Mouse (Mus musculus) heart, postnatal 0 days (tissue): ENCODE data around the gene Wwox. TPM values are rescaled to one million over a fixed set of nuclear protein-coding genes. Genes with fewer than 3 reads are reported as not detected.
A peak's percentile ranks its signal among the peaks of the same experiment; 100 is the strongest.

ENCODE experiments used
- ATAC-seq: fragments of 200-750 bp; cut with Nextera tagmentation; 2 replicates; pipeline ENCODE4 v1.8.0; 2017; ENCODE audit warnings: low read depth, moderate number of reproducible peaks, moderate library complexity; ENCODE audit not compliant: insufficient read depth
- DNase-seq: peaks from one replicate; pipeline ENCODE4 v3.0.0-alpha.2; 2016; ENCODE audit warnings: low spot score
- H3K27ac ChIP-seq: fragments of 300-500 bp; sonication (generic); 2 replicates; pipeline ENCODE4 v1.5.1; 2014; ENCODE audit warnings: low read depth, mild to moderate bottlenecking
- H3K27me3 ChIP-seq: fragments of 300-500 bp; sonication (generic); 2 replicates; pipeline ENCODE4 v1.6.1; 2014; ENCODE audit warnings: low read length, mixed read lengths; ENCODE audit not compliant: control insufficient read depth, insufficient read depth
- H3K36me3 ChIP-seq: fragments of 300-500 bp; sonication (generic); replicated peaks from 2 replicates; pipeline ENCODE4 v1.6.1; 2014; ENCODE audit warnings: low read length, mixed read lengths; ENCODE audit not compliant: control insufficient read depth, insufficient read depth
- H3K4me1 ChIP-seq: fragments of 300-500 bp; sonication (generic); 2 replicates; pipeline ENCODE4 v1.6.1; 2014; ENCODE audit warnings: antibody characterized with exemption; ENCODE audit not compliant: control insufficient read depth, insufficient read depth
- H3K4me2 ChIP-seq: fragments of 300-500 bp; sonication (generic); 2 replicates; pipeline ENCODE4 v1.6.1; 2014; ENCODE audit warnings: low read depth, mild to moderate bottlenecking, low read length, moderate library complexity
- H3K4me3 ChIP-seq: fragments of 300-500 bp; sonication (generic); 2 replicates; pipeline ENCODE4 v1.5.1; 2014; ENCODE audit warnings: low read depth, low read length
- H3K9ac ChIP-seq: fragments of 300-500 bp; sonication (generic); replicated peaks from 2 replicates; pipeline ENCODE4 v1.6.1; 2014; ENCODE audit warnings: low read depth, low read length, mixed read lengths
- H3K9me3 ChIP-seq: fragments of 300-500 bp; sonication (generic); replicated peaks from 2 replicates; pipeline ENCODE4 v1.6.1; 2016; ENCODE audit warnings: low read length; ENCODE audit not compliant: control insufficient read depth
- CTCF ChIP-seq: IDR thresholded peaks from 2 replicates; pipeline ENCODE4 v1.5.1; 2016; ENCODE audit warnings: antibody characterized with exemption, control low read depth, low read depth
- EP300 ChIP-seq: IDR thresholded peaks from 2 replicates; pipeline ENCODE4 v1.6.1; 2016; ENCODE audit warnings: antibody characterized with exemption, low read depth
- WGBS: fragments of 180-500 bp; shearing (Covaris S2); extraction: QIAGEN DNeasy Blood & Tissue Kit; methylation state at CpG from one replicate; pipeline ENCODE4 v1.1.7; 2014; 5-methylcytosine and 5-hydroxymethylcytosine counted together
- polyA plus RNA-seq: library from polyadenylated mRNA; unstranded; fragments of >200 nt; fragmentation: Nextera tagmentation; extraction: Ambion mirVana; gene quantifications from 2 replicates; pipeline ENCODE4 v1.2.1, GENCODE M21; 2015
- total RNA-seq: library from RNA; depleted of rRNA; stranded (reverse); fragments of >200 nt; gene quantifications from 2 replicates; pipeline ENCODE4 v1.2.3, GENCODE M21; 2014; ENCODE audit warnings: low replicate concordance

The Wwox gene
- total and polyA plus RNA-seq, 2 experiments from 2014 or later, result 7.5 to 9.6 TPM

- 0 out of 2 replicates have a peak, but pooled peaks cover 5% of the 10 kb centered on the region for H3K36me3 ChIP-seq
- peaks cover 7% of the 10 kb centered on the region; the same call in 1 of the 2 replicates for H3K4me1 ChIP-seq
- TF ChIP-seq CTCF (no peak), EP300 (no peak)
- H3K27ac ChIP-seq, result no peak overlapping the region
- H3K9me3 ChIP-seq, result no peaks in the 10 kb centered on the region
- H3K4me2 ChIP-seq, result peak overlapping the region; percentile 94
- H3K4me3 ChIP-seq, result peak overlapping the region; percentile 78
- 20% methylated on average over 5 of the region's 5 CpGs for WGBS
- H3K27me3 ChIP-seq, result no peaks in the 10 kb centered on the region
- DNase-seq (no peak), ATAC-seq (no peak)
- H3K9ac ChIP-seq, result peak overlapping the region; percentile 52; the same call in 1 of the 2 replicates
These were observed 742 bp downstream of the Wwox start for GRCm38 (mm10) chr8:114440205-114440589.

- Histone ChIP-seq H3K36me3 (peaks cover 16% of the 10 kb centered on the region; the same call in 1 of the 2 replicates), H3K9ac (no peak overlapping the region), H3K27ac (no peak overlapping the region), H3K4me2 (no peak overlapping the region), H3K9me3 (no peaks in the 10 kb centered on the region), H3K4me3 (no peak overlapping the region), H3K4me1 (peaks cover 7% of the 10 kb centered on the region; the same call in 1 of the 2 replicates), H3K27me3 (no peaks in the 10 kb centered on the region)
- TF ChIP-seq EP300, result no peak
- TF ChIP-seq CTCF, result peak; percentile 45
- no peak for ATAC-seq
- WGBS, result 80% methylated on average over 4 of the region's 4 CpGs
- DNase-seq, result no peak
These were observed 2.2 kb downstream of the Wwox start for GRCm38 (mm10) chr8:114441616-114442015.

- ATAC-seq, result no peak
- no peak for TF ChIP-seq EP300
- no peak for TF ChIP-seq CTCF
- H3K27me3 ChIP-seq, result no peaks in the 10 kb centered on the region
- H3K4me3 ChIP-seq, result no peak overlapping the region
- H3K4me1 ChIP-seq, result 0 out of 2 replicates have a peak, but pooled peaks cover 16% of the 10 kb centered on the region
- no peak for DNase-seq
- WGBS, result 79% methylated on average over 7 of the region's 7 CpGs
- H3K9me3 ChIP-seq, result no peaks in the 10 kb centered on the region
- no peak overlapping the region for H3K4me2 ChIP-seq
- peaks cover 20% of the 10 kb centered on the region; the same call in 1 of the 2 replicates for H3K36me3 ChIP-seq
- H3K27ac ChIP-seq, result no peak overlapping the region
- H3K9ac ChIP-seq, result no peak overlapping the region
These were observed 7.4 kb downstream of the Wwox start for GRCm38 (mm10) chr8:114446884-114447283.

- 85% methylated on average over 8 of the region's 8 CpGs for WGBS
- Histone ChIP-seq H3K27ac (no peak overlapping the region), H3K4me3 (no peak overlapping the region), H3K9me3 (no peaks in the 10 kb centered on the region), H3K9ac (no peak overlapping the region), H3K4me2 (no peak overlapping the region), H3K4me1 (0 out of 2 replicates have a peak, but pooled peaks cover 16% of the 10 kb centered on the region), H3K36me3 (peaks cover 3% of the 10 kb centered on the region; the same call in 1 of the 2 replicates), H3K27me3 (no peaks in the 10 kb centered on the region)
- TF ChIP-seq EP300, result no peak
- TF ChIP-seq CTCF, result no peak
- ATAC-seq, result no peak
- no peak for DNase-seq
These were observed 12.8 kb downstream of the Wwox start for GRCm38 (mm10) chr8:114452278-114452677.

- Histone ChIP-seq H3K27me3 (no peaks in the 10 kb centered on the region), H3K9me3 (no peaks in the 10 kb centered on the region), H3K4me2 (no peak overlapping the region), H3K4me3 (no peak overlapping the region), H3K27ac (no peak overlapping the region), H3K36me3 (peaks cover 3% of the 10 kb centered on the region; the same call in 1 of the 2 replicates), H3K4me1 (0 out of 2 replicates have a peak, but pooled peaks cover 15% of the 10 kb centered on the region), H3K9ac (no peak overlapping the region)
- ATAC-seq, result peak; percentile 22; the same call in 1 of the 2 replicates
- DNase-seq, result peak; percentile 79
- WGBS, result 21% methylated on average over 9 of the region's 9 CpGs
- no peak for TF ChIP-seq EP300
- TF ChIP-seq CTCF, result peak; percentile 86
These were observed 13.3 kb downstream of the Wwox start for GRCm38 (mm10) chr8:114452781-114453221.

- Histone ChIP-seq H3K4me3 (no peak overlapping the region), H3K36me3 (no peaks in the 10 kb centered on the region), H3K27ac (no peak overlapping the region), H3K9me3 (no peaks in the 10 kb centered on the region), H3K4me1 (no peaks in the 10 kb centered on the region), H3K27me3 (no peaks in the 10 kb centered on the region), H3K4me2 (no peak overlapping the region), H3K9ac (no peak overlapping the region)
- DNase-seq (no peak), ATAC-seq (no peak)
- 94% methylated on average over 8 of the region's 8 CpGs for WGBS
- TF ChIP-seq EP300, result no peak
- TF ChIP-seq CTCF, result no peak
These were observed 15.8 kb downstream of the Wwox start for GRCm38 (mm10) chr8:114455302-114455701.
